Mouse (Mus musculus) kidney, adult 2 months (tissue): ENCODE data around the gene Dcdc2a.

Experiments used
- CTCF ChIP-seq: fragments of 200-500 bp; conservative IDR thresholded peaks from 2 replicates; pipeline ENCODE4 v1.5.1; 2011; ENCODE audit warnings: low read depth, mild to moderate bottlenecking, control low read depth, low read length, moderate library complexity, mixed read lengths; ENCODE audit not compliant: insufficient read depth, insufficient read length
- POLR2A ChIP-seq: fragments of 200-500 bp; IDR thresholded peaks from one replicate; pipeline ENCODE4 v1.6.1; 2011; ENCODE audit warnings: low read depth, low read length, control low read depth

DNA sequence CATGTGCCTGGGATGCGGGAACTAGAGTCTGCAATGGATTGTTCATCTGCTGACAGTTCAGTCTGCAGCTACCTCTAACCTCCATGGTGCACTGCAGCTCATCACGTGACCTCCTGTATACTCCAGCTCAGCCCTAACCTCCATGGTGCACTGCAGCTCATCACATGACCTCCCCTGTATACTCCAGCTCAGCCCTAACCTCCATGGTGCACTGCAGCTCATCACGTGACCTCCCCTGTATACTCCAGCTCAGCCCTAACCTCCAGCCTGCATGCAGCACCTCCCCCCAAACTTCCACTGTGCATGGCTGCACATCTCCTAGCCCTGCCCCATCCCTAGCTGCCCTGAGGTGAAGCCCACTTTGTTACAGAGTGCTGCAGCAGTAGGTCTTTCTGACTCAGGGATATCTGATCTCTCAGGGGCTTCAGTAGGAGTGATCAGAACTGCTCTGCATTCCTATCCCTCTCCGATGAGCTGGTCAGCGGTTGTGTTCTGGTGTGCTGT lies 54.8 kb downstream of the Dcdc2a start:
- no peak for TF ChIP-seq CTCF
- no peak for TF ChIP-seq POLR2A
